Mouse (Mus musculus) heart, embryonic 12.5 days (tissue): ENCODE results near the gene Hnrnpul2. TPM values are rescaled to one million over a fixed set of nuclear protein-coding genes. Genes with fewer than 3 reads are reported as not detected.
"Not testable (repeated sequence)": the region's sequence is repeated elsewhere in the genome, so short reads cannot be mapped to it uniquely, and the experiment has no call there.

Source experiments
- ATAC-seq: fragments of 200-750 bp; cut with Nextera tagmentation; 2 replicates; pipeline ENCODE4 v1.8.0; 2017; ENCODE audit warnings: moderate TSS enrichment, moderate library complexity; ENCODE audit not compliant: insufficient number of reproducible peaks, low FRiP score
- H3K27ac ChIP-seq: fragments of 300-500 bp; sonication (generic); 2 replicates; pipeline ENCODE4 v1.5.1; 2016; ENCODE audit warnings: mild to moderate bottlenecking, moderate library complexity; ENCODE audit not compliant: poor library complexity, severe bottlenecking
- H3K27me3 ChIP-seq: fragments of 300-500 bp; sonication (generic); replicated peaks from 2 replicates; pipeline ENCODE4 v1.6.1; 2016; ENCODE audit warnings: mild to moderate bottlenecking, moderate library complexity
- H3K36me3 ChIP-seq: fragments of 300-500 bp; sonication (generic); 2 replicates; pipeline ENCODE4 v1.6.1; 2016; ENCODE audit warnings: mild to moderate bottlenecking, moderate library complexity
- H3K4me1 ChIP-seq: fragments of 300-500 bp; sonication (generic); replicated peaks from 2 replicates; pipeline ENCODE4 v1.6.1; 2016; ENCODE audit warnings: mild to moderate bottlenecking
- H3K4me2 ChIP-seq: fragments of 300-500 bp; sonication (generic); 2 replicates; pipeline ENCODE4 v1.6.1; 2016; ENCODE audit warnings: mild to moderate bottlenecking, moderate library complexity
- H3K4me3 ChIP-seq: fragments of 300-500 bp; sonication (generic); 2 replicates; pipeline ENCODE4 v1.5.1; 2016; ENCODE audit warnings: mild to moderate bottlenecking
- H3K9ac ChIP-seq: fragments of 300-500 bp; sonication (generic); 2 replicates; pipeline ENCODE4 v1.6.1; 2016; ENCODE audit warnings: mild to moderate bottlenecking, moderate library complexity
- H3K9me3 ChIP-seq: fragments of 300-500 bp; sonication (generic); replicated peaks from 2 replicates; pipeline ENCODE4 v1.6.1; 2016; ENCODE audit warnings: mild to moderate bottlenecking, moderate library complexity
- WGBS: fragments of 180-500 bp; shearing (Covaris S2); methylation state at CpG from one replicate; pipeline ENCODE4 v1.1.7; 2016; 5-methylcytosine and 5-hydroxymethylcytosine counted together
- polyA plus RNA-seq: library from polyadenylated mRNA; unstranded; fragments of >200 nt; fragmentation: Nextera tagmentation; extraction: Ambion mirVana; gene quantifications from 2 replicates; pipeline ENCODE4 v1.2.1, GENCODE M21; 2016

Hnrnpul2 gene
- polyA plus RNA-seq, 1 experiment from 2014 or later = 3.8 TPM

GRCm38 (mm10) chr19:8820424-8820956 is 680 bp downstream of the Hnrnpul2 start:
- H3K27me3 ChIP-seq = no peaks in the 10 kb centered on the region
- H3K27ac ChIP-seq = peak overlapping the region; percentile 99
- H3K9me3 ChIP-seq = no peaks in the 10 kb centered on the region
- H3K4me1 ChIP-seq = peaks cover 26% of the 10 kb centered on the region
- H3K4me3 ChIP-seq = peak overlapping the region; percentile 97
- H3K4me2 ChIP-seq = peak overlapping the region; percentile 95
- H3K9ac ChIP-seq = peak overlapping the region; percentile 98
- under 1% methylated on average over 46 of the region's 48 CpGs for WGBS
- peaks cover 41% of the 10 kb centered on the region for H3K36me3 ChIP-seq
- peak; percentile 44 for ATAC-seq

GRCm38 (mm10) chr19:8821146-8821545 is 1.3 kb downstream of the Hnrnpul2 start:
- under 1% methylated on average over 7 of the region's 7 CpGs for WGBS
- Histone ChIP-seq H3K27ac (peak overlapping the region; percentile 99; the same call in 1 of the 2 replicates), H3K9ac (peak overlapping the region; percentile 98), H3K4me2 (peak overlapping the region; percentile 95), H3K9me3 (no peaks in the 10 kb centered on the region), H3K36me3 (peaks cover 43% of the 10 kb centered on the region), H3K4me1 (peaks cover 26% of the 10 kb centered on the region), H3K27me3 (no peaks in the 10 kb centered on the region), H3K4me3 (peak overlapping the region; percentile 97)
- ATAC-seq = no peak

- no peak overlapping the region for H3K27ac ChIP-seq
- peak overlapping the region; percentile 48 for H3K4me2 ChIP-seq
- 73% methylated on average over 8 of the region's 8 CpGs for WGBS
- no peaks in the 10 kb centered on the region for H3K9me3 ChIP-seq
- H3K4me1 ChIP-seq = peaks cover 18% of the 10 kb centered on the region
- H3K4me3 ChIP-seq = peak overlapping the region; percentile 97
- ATAC-seq = no peak
- H3K9ac ChIP-seq = 0 out of 2 replicates have a peak overlapping the region, but pooled peaks have one; percentile 46
- H3K36me3 ChIP-seq = peaks cover 49% of the 10 kb centered on the region
- no peaks in the 10 kb centered on the region for H3K27me3 ChIP-seq
These were observed 2.9 kb downstream of the Hnrnpul2 start for GRCm38 (mm10) chr19:8822696-8823095.

- no peaks in the 10 kb centered on the region for H3K27me3 ChIP-seq
- no peaks in the 10 kb centered on the region for H3K9me3 ChIP-seq
- 88% methylated on average over 8 of the region's 8 CpGs for WGBS
- H3K36me3 ChIP-seq = peaks cover 97% of the 10 kb centered on the region
- H3K4me3 ChIP-seq = no peak within 1 kb of the TSS
- H3K27ac ChIP-seq = no peak within 1 kb of the TSS
- no peaks in the 10 kb centered on the region for H3K4me1 ChIP-seq
- ATAC-seq = no peak
- H3K4me2 ChIP-seq = no peak within 1 kb of the TSS
- H3K9ac ChIP-seq = no peak within 1 kb of the TSS
These were observed 9.8 kb downstream of the Hnrnpul2 start, which contains the start of gene AC129217.1 for GRCm38 (mm10) chr19:8829660-8830059. TSS of gene AC129217.1 (plus strand) at chr19:8829773.

- no peak for ATAC-seq
- no peaks in the 10 kb centered on the region for H3K9me3 ChIP-seq
- H3K27me3 ChIP-seq = no peaks in the 10 kb centered on the region
- no peak overlapping the region for H3K4me2 ChIP-seq
- H3K27ac ChIP-seq = no peak overlapping the region
- no peak overlapping the region for H3K9ac ChIP-seq
- H3K4me1 ChIP-seq = no peaks in the 10 kb centered on the region
- no peak overlapping the region for H3K4me3 ChIP-seq
- peaks cover 91% of the 10 kb centered on the region for H3K36me3 ChIP-seq
- 96% methylated on average over 8 of the region's 8 CpGs for WGBS
These were observed 10.9 kb downstream of the Hnrnpul2 start for GRCm38 (mm10) chr19:8830664-8831063.

- H3K27ac ChIP-seq = no peak overlapping the region
- no peak for ATAC-seq
These were observed 11.5 kb downstream of the Hnrnpul2 start for GRCm38 (mm10) chr19:8831262-8831661.

GRCm38 (mm10) chr19:8832971-8833370 is 13.2 kb downstream of the Hnrnpul2 start:
- Histone ChIP-seq H3K4me3 (no peak overlapping the region), H3K9ac (no peak overlapping the region), H3K27me3 (no peaks in the 10 kb centered on the region), H3K4me1 (peaks cover 2% of the 10 kb centered on the region; the same call in 1 of the 2 replicates), H3K9me3 (no peaks in the 10 kb centered on the region), H3K4me2 (no peak overlapping the region), H3K36me3 (peaks cover 69% of the 10 kb centered on the region), H3K27ac (no peak overlapping the region)
- no peak for ATAC-seq
- 91% methylated on average over 4 of the region's 4 CpGs for WGBS

More at GRCm38 (mm10) chr19:8831262-8831661, 11.5 kb downstream of the Hnrnpul2 start:
- peaks cover 86% of the 10 kb centered on the region for H3K36me3 ChIP-seq
- H3K9me3 ChIP-seq = no peaks in the 10 kb centered on the region
- no peaks in the 10 kb centered on the region for H3K27me3 ChIP-seq
- no peaks in the 10 kb centered on the region for H3K4me1 ChIP-seq
- H3K4me2 ChIP-seq = no peak overlapping the region
- no peak overlapping the region for H3K9ac ChIP-seq
- WGBS = 85% methylated on average over 11 of the region's 11 CpGs
- H3K4me3 ChIP-seq = no peak overlapping the region

GRCm38 (mm10) chr19:8836327-8836726 is 16.5 kb downstream of the Hnrnpul2 start:
- ATAC-seq, H3K9me3 ChIP-seq, H3K27ac ChIP-seq, H3K27me3 ChIP-seq, H3K9ac ChIP-seq, H3K4me2 ChIP-seq, H3K4me3 ChIP-seq: not testable (repeated sequence)
- Histone ChIP-seq H3K36me3 (peaks cover 35% of the 10 kb centered on the region), H3K4me1 (peaks cover 30% of the 10 kb centered on the region)
- 96% methylated on average over 10 of the region's 10 CpGs for WGBS

- peaks cover 30% of the 10 kb centered on the region for H3K4me1 ChIP-seq
- peak within 1 kb of the TSS; percentile 67 for H3K9ac ChIP-seq
These were observed 17.5 kb downstream of the Hnrnpul2 start, which contains the start of gene Bscl2 for GRCm38 (mm10) chr19:8837251-8837791. TSS of gene Bscl2 (plus strand) at chr19:8837467.

GRCm38 (mm10) chr19:8838041-8838730 is 18.4 kb downstream of the Hnrnpul2 start:
- Histone ChIP-seq H3K27ac (peak overlapping the region; percentile 94), H3K36me3 (peaks cover 22% of the 10 kb centered on the region), H3K9ac (peak overlapping the region; percentile 67), H3K9me3 (no peaks in the 10 kb centered on the region), H3K4me3 (peak overlapping the region; percentile 60), H3K4me1 (peaks cover 30% of the 10 kb centered on the region), H3K4me2 (peak overlapping the region; percentile 72), H3K27me3 (no peaks in the 10 kb centered on the region)
- 18% methylated on average over 15 of the region's 15 CpGs for WGBS
- ATAC-seq = 0 out of 2 replicates have a peak, but pooled peaks have one; percentile 13

More at GRCm38 (mm10) chr19:8837251-8837791, 17.5 kb downstream of the Hnrnpul2 start, which contains the start of gene Bscl2:
- peak; percentile 70 for ATAC-seq
- no peaks in the 10 kb centered on the region for H3K9me3 ChIP-seq
- 2% methylated on average over 38 of the region's 38 CpGs for WGBS
- H3K27ac ChIP-seq = peak within 1 kb of the TSS; percentile 94
- H3K4me2 ChIP-seq = peak within 1 kb of the TSS; percentile 72
- peak within 1 kb of the TSS; percentile 60 for H3K4me3 ChIP-seq
- no peaks in the 10 kb centered on the region for H3K27me3 ChIP-seq
- H3K36me3 ChIP-seq = peaks cover 26% of the 10 kb centered on the region
